Mouse (Mus musculus) heart, postnatal 0 days (tissue): ENCODE results near the gene Slc48a1.

Source experiments
- CTCF ChIP-seq: IDR thresholded peaks from 2 replicates; pipeline ENCODE4 v1.5.1; 2016; ENCODE audit warnings: antibody characterized with exemption, control low read depth, low read depth
- EP300 ChIP-seq: IDR thresholded peaks from 2 replicates; pipeline ENCODE4 v1.6.1; 2016; ENCODE audit warnings: antibody characterized with exemption, low read depth

- TF ChIP-seq CTCF (no peak), EP300 (no peak)
These were observed 30.2 kb downstream of the Slc48a1 start for GRCm38 (mm10) chr15:97808532-97808931.
